Mouse (Mus musculus): ENCODE measurements around the gene Ikzf4.
A peak's percentile ranks its signal among the peaks of the same experiment; 100 is the strongest.
"Not testable (repeated sequence)": the region's sequence is repeated elsewhere in the genome, so short reads cannot be mapped to it uniquely, and the experiment has no call there.

Ikzf4 gene

DNA sequence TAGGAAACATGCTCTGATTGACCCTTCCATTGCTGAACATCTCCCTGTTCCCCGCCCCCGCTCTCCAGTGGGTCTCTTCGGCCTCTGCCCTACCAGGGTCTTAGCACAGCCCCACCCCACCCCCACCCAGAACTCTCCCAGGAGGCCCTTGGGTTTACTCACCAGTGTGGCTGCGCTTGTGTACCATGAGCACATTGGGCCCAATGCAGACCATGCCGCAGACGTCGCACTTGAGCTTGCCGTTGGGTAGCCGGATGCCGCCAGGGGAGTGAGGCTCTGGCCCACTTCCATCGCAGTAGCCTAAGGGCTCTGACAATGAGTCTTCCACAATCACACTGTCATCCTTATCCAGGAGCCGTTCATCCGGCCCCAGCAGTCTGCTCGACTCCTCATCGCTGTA, 4.9 kb downstream of the Ikzf4 start:
- DNase-seq (ENCODE audit: low read depth, low spot score): no peak

DNA sequence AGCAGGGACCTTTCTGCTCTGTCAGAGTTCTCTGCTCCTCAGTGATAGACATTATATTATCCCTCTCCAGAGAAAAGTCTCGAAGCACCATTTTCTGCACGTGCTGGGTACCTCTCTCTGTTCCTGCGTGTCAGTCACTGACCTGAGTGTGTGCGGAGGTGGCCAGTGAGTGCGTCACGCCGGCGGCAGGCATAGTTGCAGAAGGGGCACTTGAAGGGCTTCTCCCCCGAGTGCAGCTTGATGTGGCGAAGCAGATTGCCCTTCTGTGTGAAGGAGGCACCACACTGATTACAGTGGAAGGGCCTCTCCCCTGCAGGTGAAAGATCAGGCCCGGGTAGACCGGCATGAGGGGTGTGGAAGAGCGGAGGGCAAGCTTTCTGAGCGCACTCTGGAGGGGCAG, 5.8 kb downstream of the Ikzf4 start:
- no peak for DNase-seq (ENCODE audit: low read depth, low spot score)

DNA sequence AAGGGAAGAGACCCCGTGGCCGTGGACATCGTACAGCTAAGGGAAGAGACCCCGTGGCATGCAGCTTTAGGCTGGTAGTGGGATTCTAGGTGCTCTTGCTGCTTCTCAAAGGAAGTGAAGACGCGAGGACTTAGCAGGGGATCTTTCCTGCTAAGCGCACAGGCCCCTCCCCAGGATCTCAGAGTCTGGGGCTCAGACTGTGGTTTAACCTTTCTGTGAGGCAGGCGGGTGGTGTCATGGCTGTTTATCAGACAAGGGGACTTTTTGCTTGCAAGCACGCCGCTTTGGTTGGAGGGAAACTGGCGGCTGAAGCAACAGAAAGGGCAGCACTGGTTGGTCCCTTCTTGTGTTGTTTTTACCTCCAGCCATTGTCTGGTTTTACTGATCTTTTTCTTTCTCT, 8.8 kb downstream of the Ikzf4 start:
- peak; percentile 89 for DNase-seq (ENCODE audit: low read depth, low spot score)

DNA sequence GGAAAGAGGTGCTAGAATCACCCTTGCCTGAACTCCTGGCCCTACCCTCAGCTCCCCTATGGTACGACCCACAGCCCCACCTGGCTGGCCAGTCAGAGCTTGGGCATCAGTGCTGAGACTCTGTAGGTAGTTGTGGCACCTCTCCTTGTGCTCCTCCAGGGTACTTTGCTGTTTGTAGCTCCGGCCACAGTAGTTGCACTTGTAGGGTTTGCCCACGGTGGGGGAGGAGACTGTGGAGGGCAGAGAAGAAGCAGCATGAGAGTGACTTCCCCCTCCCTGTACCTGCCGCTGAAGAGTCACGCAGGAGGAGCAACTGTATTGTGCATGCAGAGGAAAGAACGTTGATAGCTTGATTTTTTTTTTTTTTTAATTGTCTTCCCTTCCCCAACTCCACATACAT, 9.2 kb downstream of the Ikzf4 start:
- peak; percentile 70 for DNase-seq (ENCODE audit: low read depth, low spot score)

DNA sequence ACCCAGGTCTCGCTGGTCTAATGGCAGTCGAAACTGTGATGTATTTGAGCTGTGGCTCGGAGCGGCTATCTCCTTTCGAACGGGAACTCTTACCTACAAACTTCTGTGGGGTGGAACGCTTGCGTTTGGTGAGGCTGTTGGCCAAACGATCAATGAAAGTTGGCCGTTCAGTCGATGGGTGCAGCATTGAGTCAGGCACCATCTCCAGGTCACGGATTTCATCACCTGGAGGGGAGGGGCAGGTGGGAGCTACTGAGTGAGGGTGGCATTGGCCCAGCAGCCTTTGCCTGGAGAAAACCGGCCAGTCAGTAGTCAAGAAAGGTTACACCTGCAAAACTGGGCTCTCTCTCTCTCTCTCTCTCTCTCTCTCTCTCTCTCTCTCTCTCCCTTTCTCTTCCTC, 10.1 kb downstream of the Ikzf4 start:
- DNase-seq (ENCODE audit: low read depth, low spot score): no peak

DNA sequence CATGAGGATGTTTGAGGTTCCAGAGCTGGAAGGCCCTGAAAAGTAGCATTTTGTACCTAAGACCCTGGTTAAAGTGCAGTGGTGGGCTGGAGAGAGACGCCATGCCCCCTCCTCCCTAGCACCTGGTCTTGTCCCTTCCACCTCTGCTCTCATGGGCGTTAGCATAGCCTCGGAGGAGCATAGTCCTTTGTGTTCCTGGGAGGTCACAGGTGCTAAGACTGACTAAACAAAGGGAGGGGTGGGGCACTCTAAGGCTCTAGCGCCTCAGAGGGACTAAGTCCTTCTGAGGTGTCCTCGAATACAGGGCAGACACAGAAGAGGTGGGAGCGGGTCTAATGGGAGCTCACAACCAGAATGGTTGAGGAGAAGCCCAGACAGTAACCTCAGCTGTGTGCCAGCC, 14.2 kb downstream of the Ikzf4 start:
- DNase-seq (ENCODE audit: low read depth, low spot score): no peak

DNA sequence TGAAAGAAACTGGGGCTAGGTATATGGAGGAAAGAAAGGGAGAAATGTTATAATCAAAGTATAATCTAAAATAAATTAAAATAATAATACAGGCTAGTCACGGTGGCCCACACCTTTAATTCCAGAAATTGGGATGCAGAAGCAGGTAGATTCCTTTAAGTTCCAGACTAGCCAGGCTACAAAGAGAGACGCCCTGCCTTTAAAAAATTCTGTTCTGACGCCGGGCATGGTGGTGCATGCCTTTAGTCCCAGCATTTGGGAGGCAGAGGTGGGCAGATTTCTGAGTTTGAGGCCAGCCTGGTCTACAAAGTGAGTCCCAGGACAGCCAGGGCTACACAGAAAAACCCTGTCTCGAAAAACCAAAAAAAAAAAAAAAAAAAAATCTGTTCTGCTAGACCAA, 15.5 kb downstream of the Ikzf4 start:
- DNase-seq (ENCODE audit: low read depth, low spot score): not testable (repeated sequence)

DNA sequence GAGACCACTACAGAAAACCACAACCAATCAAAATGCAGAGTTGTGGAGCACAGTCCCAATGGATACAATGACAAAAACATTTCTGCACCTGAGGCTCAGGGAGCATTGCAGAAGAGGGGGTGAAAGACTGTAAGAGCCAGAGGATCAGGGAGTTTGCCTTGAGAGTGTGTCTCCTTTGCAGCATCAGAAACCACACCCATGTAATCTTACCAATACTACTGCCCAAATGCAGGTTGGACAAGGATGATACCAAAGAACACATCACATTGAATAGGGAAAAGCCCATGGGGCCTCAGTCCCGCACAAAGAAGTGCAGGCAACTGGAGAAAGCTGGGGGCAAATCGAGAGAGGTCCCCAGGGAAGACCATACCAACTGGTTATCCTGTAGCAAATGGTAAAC, 16.0 kb downstream of the Ikzf4 start:
- no peak for DNase-seq (ENCODE audit: low read depth, low spot score)

DNA sequence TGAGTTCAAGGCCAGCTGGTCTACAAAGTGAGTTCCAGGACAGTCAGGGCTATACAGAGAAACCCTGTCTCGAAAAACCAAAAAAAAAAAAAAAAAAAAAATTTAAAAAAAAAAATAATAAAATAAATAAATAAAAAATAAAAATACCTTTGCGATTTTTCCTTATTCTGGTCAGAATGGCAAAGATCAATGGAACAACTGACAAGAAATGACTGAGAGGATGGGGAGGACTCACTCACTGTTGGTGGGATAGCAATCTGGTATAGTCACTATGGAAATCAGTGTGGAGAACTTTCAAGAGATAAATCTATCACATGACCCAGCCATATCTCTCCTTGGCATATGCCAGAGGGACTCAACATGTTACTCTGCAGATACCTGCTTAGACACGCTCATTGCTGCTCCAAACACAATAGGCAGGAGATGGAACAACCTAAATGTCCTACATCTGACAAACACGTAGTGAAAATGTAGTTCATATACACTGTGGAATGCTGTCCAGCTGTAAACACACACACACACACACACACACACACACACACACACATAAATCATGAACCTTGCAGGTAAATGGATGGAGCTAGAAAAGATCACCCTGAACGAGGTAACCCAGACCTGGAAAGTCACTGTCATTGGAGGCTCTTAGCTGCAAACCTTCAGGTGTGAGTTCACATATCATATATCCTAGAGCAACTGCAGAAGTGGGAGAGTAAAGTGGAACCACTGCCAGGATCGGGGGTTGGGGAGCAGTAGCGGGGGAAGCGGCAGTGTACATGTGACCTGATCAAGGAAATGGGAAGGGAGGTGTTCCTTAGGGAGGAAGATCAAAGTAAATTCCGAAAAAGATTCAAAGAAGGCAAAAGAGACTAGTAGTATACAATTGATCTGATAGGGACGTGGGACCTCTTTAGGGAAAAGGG, 18.1 kb downstream of the Ikzf4 start:
- no peak for DNase-seq (ENCODE audit: low read depth, low spot score)

DNA sequence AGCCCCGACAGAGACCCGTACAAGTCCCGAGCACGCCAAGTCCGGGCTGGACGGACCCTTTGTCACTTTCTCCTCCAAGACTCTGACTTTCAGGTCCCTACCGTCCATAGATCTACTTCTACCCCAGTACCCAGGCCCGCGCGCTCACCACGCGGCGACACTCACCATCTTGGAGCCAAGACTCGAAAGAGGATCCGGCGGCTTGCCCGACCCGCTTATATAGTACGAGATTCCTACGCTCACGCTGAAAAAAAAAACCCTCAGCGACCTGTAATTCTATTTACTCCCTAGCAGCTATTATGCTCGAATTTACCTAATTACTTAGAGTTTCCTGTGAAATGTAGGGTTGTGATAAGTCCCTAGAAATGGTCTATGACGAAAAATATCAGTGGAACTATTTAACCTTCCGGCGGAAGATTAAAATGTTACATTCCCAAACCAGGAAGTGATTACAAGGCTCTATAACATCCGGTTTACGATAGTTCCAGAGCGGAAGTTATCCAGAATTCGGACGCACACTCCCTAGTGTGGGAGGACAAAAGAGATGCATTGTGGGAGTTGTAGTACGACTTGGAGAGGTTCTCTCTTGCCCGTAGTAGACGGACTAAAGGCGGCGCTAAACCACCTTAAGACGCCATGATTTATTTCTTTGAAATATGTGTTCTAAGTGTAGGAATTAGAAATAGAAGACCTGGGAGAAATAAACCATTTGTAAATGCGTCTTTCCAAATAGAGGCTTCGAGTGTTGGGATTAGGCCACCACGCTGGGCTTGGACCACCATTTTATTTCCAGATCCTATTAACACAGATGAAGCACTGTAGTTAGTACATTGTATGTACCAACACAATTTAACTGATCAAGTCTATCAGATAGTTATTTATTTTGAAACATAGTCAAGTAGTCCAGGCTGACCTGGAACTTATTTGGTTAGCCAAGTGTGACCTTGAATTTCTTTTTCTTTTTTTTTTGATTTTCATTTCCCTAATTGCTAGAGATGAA, 19.2 kb downstream of the Ikzf4 start, which contains the start of gene Rps26:
Gene Rps26 (minus strand): TSS at position 437 of the 1,000 bp plus-strand sequence.
- peak; percentile 98 for DNase-seq (ENCODE audit: low read depth, low spot score)

DNA sequence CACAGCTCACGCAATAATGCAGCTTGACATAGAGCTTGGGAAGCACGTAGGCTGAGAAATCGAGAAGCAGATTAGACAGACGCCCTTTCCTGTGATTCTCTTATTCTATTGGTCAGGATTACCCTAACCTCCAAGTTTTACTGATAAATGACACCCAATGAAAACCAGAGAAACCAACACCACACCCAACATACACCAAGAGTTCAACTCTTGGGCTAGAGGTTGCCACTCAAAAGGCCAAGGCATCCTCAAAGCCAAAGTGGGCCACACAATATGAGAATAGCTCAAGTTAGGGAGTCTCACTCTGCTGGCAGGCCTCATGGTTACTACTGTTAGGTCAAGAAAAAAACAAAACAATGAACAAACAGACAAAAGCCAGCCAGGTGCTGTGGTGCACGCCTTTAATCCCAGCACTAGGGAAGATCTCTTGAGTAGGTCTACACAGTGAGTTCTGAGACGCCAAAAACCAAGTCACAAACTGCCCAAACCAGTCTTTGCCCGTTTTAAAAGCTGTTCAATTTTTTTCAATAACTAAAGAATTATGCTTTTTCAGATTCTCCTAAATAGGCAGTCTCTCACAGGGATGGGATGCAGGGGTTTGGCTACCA, 20.4 kb downstream of the Ikzf4 start:
- DNase-seq (ENCODE audit: low read depth, low spot score): no peak

DNA sequence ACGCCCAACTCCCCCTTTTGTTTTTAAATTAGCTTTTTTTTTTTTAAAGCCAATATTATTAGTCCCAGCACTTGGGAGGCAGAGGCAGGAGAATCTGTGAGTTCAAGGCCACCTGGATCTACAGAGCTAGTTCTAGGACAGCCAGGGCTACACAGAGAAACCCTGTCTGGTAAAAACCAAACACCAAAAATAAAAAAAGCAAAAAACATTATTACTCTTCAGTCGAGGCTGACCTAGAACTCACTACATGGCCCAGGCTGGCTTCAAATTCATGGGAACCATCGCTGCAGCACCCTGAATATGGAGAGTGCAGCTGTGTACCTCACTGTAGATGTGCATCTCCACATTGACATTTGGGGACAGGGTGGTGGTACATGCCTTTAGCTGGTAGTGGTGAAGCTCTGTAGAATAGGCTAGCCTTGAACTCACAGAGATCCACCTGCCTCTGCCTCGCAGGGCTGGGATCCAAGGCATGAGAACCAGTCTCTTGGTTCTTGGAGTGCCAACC, 22.6 kb downstream of the Ikzf4 start:
- DNase-seq (ENCODE audit: low read depth, low spot score): not testable (repeated sequence)

DNA sequence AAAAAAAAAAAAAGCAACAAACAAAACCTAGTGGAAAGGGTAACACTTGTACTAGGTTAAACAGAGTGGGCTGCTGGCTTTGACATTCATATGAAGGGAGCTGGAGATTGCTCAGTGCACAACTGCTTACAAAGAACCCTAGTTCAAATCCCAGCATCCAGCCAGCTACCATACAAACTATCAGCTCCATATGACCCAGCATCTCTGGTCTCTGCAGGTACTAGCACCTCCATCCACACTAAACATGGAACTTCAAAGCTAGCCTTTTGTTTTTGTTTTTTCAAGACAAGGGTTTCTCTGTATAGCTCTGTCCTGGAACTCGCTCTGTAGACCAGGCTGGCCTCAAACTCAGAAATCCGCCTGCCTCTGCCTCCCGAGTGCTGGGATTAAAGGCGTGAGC, 23.1 kb downstream of the Ikzf4 start:
- no peak for DNase-seq (ENCODE audit: low read depth, low spot score)

DNA sequence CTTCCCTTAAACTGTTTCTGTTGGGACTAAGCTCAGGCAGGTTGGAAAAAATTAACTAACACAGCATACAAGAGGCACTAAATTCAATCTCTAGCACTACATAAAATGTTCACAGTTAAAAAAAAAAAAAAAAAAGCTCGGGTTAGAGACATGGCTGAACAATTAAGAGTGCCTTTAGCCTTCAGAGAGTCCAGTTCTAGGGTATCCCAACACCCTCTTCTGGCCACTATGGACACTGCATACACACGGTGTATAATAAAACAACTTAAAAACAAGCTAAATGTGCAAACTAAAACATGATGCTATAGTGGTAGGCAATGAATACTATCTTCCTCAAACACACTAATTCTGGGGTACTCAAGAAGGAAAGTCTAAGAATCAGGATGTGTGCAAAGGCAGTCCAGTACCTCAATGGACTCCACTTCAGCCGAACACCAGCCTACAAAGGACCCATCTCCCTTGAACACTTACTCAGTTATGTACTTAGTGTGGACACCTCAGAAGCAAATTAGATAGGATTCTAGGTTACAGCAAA, 23.7 kb downstream of the Ikzf4 start:
- no peak for DNase-seq (ENCODE audit: low read depth, low spot score)

DNA sequence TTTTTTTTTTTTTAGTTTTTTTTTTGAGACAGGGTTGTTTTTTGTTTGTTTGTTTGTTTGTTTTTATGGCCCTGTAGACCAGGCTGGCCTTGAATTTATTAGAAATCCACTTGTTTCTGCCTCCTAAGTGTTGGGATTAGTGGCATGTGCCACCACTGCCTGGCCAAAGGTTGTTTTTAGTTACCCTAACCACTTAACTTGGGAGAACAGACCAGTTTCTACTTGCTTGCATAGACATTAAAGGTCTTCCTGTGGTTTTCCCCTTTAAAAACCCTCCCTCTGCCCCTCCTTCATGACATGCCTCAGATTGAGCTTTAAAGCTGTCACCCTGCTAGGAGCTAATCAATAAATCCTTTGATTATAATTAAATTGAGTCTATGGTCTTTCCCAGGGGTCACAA, 25.6 kb downstream of the Ikzf4 start:
- no peak for DNase-seq (ENCODE audit: low read depth, low spot score)

DNA sequence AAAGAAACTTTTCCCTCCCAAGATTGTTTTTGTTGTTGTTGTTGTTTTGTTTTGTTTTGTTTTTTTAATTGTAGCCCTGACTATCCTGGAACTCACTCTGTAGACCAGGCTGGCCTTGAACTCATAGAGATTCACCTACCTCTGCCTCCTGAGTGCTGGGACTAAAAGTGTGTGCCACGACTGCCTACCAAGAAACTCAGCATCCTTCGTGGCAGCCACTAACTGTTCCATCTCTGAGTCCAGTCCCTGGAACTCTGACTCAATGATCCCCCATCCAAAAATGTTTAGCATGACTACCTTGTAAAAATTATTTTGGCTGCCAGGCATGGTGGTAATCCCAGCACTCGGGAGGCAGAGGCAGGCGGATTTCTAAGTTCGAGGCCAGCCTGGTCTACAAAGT, 26.6 kb downstream of the Ikzf4 start:
- not testable (repeated sequence) for DNase-seq (ENCODE audit: low read depth, low spot score)

DNA sequence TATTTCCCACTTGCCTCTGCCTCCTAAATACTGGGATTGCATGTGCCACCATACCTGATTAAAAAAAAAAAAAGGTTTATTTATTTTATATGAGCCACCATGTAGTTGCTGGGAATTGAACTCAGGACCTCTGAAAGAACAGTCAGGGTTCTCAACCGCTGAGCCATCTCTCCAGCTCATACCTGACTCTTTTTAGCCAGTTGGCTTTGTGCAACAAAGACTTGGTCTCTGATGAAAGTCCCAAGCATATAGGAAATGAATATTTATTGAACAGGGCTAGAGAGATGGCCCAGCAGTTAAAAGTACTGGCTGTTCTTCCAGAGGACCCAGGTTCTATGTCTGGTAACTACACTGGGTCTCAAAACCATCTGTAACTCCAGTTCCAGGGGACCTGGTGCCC, 27.2 kb downstream of the Ikzf4 start:
- DNase-seq (ENCODE audit: low read depth, low spot score): no peak

DNA sequence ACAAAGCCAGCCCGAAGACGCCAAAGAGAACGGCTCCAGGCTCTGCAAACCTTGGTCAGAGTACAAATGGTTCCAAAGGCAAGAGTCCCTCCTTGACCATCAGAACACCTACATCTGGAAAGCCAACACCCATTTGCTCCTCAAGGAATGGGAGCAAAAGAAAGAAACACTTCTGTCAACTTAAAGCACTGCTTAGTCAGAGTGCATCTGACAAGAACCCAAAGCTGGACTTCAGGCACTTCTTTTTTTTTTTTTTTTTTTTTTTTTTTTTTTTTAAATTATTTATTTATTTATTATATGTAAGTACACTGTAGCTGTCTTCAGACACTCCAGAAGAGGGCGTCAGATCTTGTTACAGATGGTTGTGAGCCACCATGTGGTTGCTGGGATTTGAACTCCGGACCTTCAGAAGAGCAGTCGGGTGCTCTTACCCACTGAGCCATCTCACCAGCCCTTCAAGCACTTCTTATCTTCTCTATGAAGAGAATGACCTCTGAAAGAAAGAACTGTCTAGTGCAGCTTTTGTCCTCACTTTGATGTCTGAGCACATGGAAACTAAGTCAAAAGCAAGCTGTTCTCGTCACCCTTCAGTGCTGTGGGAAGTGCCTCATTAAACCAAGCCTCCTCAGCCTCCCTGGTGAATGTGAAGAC, 29.9 kb downstream of the Ikzf4 start:
- not testable (repeated sequence) for DNase-seq (ENCODE audit: low read depth, low spot score)

DNA sequence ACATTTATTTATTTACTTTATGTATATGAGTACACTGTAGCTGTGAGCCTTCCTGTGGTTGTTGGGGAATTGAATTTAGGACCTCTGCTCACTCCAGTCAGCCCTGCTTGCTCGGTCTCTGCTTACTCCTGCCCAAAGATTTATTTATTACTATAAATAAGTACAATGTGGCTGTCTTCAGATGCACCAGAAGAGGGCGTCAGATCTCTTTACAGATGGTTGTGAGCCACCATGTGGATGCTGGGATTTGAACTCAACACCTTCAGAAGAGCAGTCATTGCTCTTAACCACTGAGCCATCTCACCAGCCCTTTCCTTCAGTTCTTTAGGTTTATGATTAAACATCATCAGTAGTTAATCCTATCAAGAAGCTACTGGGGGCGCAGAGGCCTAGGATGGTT, 30.9 kb downstream of the Ikzf4 start:
- DNase-seq (ENCODE audit: low read depth, low spot score): no peak

DNA sequence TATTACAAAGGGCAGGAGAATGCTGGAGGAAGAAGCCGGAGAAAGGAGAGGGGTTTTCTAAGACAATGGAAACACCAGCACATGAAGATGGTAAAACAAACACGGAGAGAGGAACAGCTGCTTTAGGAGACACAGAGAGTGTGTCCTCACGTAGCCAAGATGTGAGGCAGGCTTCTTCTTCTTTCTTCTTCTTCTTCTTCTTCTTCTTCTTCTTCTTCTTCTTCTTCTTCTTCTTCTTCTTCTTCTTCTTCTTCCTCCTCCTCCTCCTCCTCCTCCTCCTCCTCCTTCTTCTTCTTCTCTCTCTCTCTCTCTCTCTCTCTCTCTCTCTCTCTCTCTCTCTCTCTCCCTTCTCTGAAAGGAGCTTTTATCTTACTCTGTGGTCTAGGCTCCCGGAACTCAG, 32.0 kb downstream of the Ikzf4 start:
- not testable (repeated sequence) for DNase-seq (ENCODE audit: low read depth, low spot score)

DNA sequence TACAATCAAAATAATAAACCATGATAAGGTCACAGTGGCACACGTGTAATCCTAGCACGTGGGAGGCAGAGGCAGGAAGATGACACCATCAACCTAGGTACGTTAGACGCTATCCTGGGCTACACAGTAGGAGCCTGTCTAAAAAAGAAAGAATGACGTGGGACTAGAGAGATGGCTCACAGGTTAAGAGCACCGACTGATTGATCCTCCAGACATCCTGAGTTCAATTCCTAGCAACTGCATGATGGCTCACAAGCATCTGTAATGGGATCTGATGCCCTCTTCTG, 32.7 kb downstream of the Ikzf4 start:
- DNase-seq (ENCODE audit: low read depth, low spot score): peak; percentile 67

Data from CD4-positive helper T cell, adult 2 months (primary cell).